Mouse (Mus musculus) stomach, embryonic 15.5 days (tissue): ENCODE measurements around the gene Psmb9. TPM values are rescaled to one million over a fixed set of nuclear protein-coding genes. Genes with fewer than 3 reads are reported as not detected.

Experiments
- ATAC-seq: fragments of 200-750 bp; cut with Nextera tagmentation; 2 replicates; pipeline ENCODE4 v1.8.0; 2017; ENCODE audit warnings: low read depth, moderate number of reproducible peaks, moderate TSS enrichment; ENCODE audit not compliant: insufficient read depth, low FRiP score
- H3K27ac ChIP-seq: fragments of 300-500 bp; sonication (generic); 2 replicates; pipeline ENCODE4 v1.5.1; 2015; ENCODE audit warnings: mild to moderate bottlenecking, inconsistent platforms
- H3K27me3 ChIP-seq: fragments of 300-500 bp; sonication (generic); replicated peaks from 2 replicates; pipeline ENCODE4 v1.6.1; 2015; ENCODE audit warnings: inconsistent platforms
- H3K36me3 ChIP-seq: fragments of 300-500 bp; sonication (generic); 2 replicates; pipeline ENCODE4 v1.6.1; 2015; ENCODE audit warnings: inconsistent platforms
- H3K4me1 ChIP-seq: fragments of 300-500 bp; sonication (generic); 2 replicates; pipeline ENCODE4 v1.6.1; 2015; ENCODE audit warnings: inconsistent platforms
- H3K4me2 ChIP-seq: fragments of 300-500 bp; sonication (generic); 2 replicates; pipeline ENCODE4 v1.6.1; 2015; ENCODE audit warnings: mild to moderate bottlenecking, inconsistent platforms
- H3K4me3 ChIP-seq: fragments of 300-500 bp; sonication (generic); replicated peaks from 2 replicates; pipeline ENCODE4 v1.5.1; 2015; ENCODE audit warnings: inconsistent platforms
- H3K9ac ChIP-seq: fragments of 300-500 bp; sonication (generic); 2 replicates; pipeline ENCODE4 v1.6.1; 2015; ENCODE audit warnings: inconsistent platforms
- H3K9me3 ChIP-seq: fragments of 300-500 bp; sonication (generic); 2 replicates; pipeline ENCODE4 v1.6.1; 2016; ENCODE audit warnings: inconsistent platforms
- WGBS: fragments of 180-500 bp; shearing (Covaris S2); methylation state at CpG from one replicate; pipeline ENCODE4 v1.1.7; 2015; 5-methylcytosine and 5-hydroxymethylcytosine counted together
- polyA plus RNA-seq: library from polyadenylated mRNA; unstranded; fragments of >200 nt; fragmentation: Nextera tagmentation; extraction: Ambion mirVana; gene quantifications from 2 replicates; pipeline ENCODE4 v1.2.1, GENCODE M21; 2015

Psmb9 gene
- polyA plus RNA-seq, 1 experiment from 2014 or later, result 7.9 TPM

GRCm38 (mm10) chr17:34205021-34205745 is 17.6 kb upstream of the Psmb9 start:
- H3K36me3 ChIP-seq, result no peaks in the 10 kb centered on the region
- H3K27me3 ChIP-seq, result peaks cover 16% of the 10 kb centered on the region; the same call in 1 of the 2 replicates
- H3K4me2 ChIP-seq, result peak overlapping the region; percentile 88
- 18% methylated on average over 18 of the region's 18 CpGs for WGBS
- H3K27ac ChIP-seq, result no peak overlapping the region
- peaks cover 9% of the 10 kb centered on the region; the same call in 1 of the 2 replicates for H3K4me1 ChIP-seq
- no peak for ATAC-seq
- H3K9me3 ChIP-seq, result no peaks in the 10 kb centered on the region
- H3K9ac ChIP-seq, result peak overlapping the region; percentile 68
- H3K4me3 ChIP-seq, result peak overlapping the region; percentile 74

- peak; percentile 67 for ATAC-seq
- no peak overlapping the region for H3K27ac ChIP-seq
- WGBS, result 1% methylated on average over 44 of the region's 44 CpGs
Observed at GRCm38 (mm10) chr17:34204303-34205010, 16.9 kb upstream of the Psmb9 start.

GRCm38 (mm10) chr17:34203444-34203843 is 15.9 kb upstream of the Psmb9 start, which contains the start of gene Tap2:
Tap2 (plus strand) TSS chr17:34203527.
- WGBS, result 81% methylated on average over 5 of the region's 5 CpGs
- Histone ChIP-seq H3K27ac (no peak within 1 kb of the TSS), H3K4me3 (peak within 1 kb of the TSS; percentile 74), H3K9me3 (no peaks in the 10 kb centered on the region), H3K4me1 (peaks cover 10% of the 10 kb centered on the region; the same call in 1 of the 2 replicates), H3K27me3 (peaks cover 9% of the 10 kb centered on the region; the same call in 1 of the 2 replicates), H3K36me3 (no peaks in the 10 kb centered on the region), H3K4me2 (peak within 1 kb of the TSS; percentile 88), H3K9ac (peak within 1 kb of the TSS; percentile 68)
- ATAC-seq, result no peak

More at GRCm38 (mm10) chr17:34204303-34205010, 16.9 kb upstream of the Psmb9 start:
- H3K36me3 ChIP-seq, result no peaks in the 10 kb centered on the region
- H3K9me3 ChIP-seq, result no peaks in the 10 kb centered on the region
- H3K9ac ChIP-seq, result peak overlapping the region; percentile 68
- H3K4me2 ChIP-seq, result peak overlapping the region; percentile 88
- peaks cover 16% of the 10 kb centered on the region; the same call in 1 of the 2 replicates for H3K27me3 ChIP-seq
- peaks cover 9% of the 10 kb centered on the region; the same call in 1 of the 2 replicates for H3K4me1 ChIP-seq
- peak overlapping the region; percentile 74 for H3K4me3 ChIP-seq

- no peak overlapping the region for H3K27ac ChIP-seq
- 74% methylated on average over 4 of the region's 4 CpGs for WGBS
- H3K27me3 ChIP-seq, result peaks cover 13% of the 10 kb centered on the region; the same call in 1 of the 2 replicates
- no peak overlapping the region for H3K9ac ChIP-seq
- H3K9me3 ChIP-seq, result no peaks in the 10 kb centered on the region
- no peaks in the 10 kb centered on the region for H3K36me3 ChIP-seq
- no peak overlapping the region for H3K4me3 ChIP-seq
- no peak overlapping the region for H3K4me2 ChIP-seq
- peaks cover 15% of the 10 kb centered on the region for H3K4me1 ChIP-seq
- ATAC-seq, result peak; percentile 16; the same call in 1 of the 2 replicates
Observed at GRCm38 (mm10) chr17:34202760-34203442, 15.3 kb upstream of the Psmb9 start.

GRCm38 (mm10) chr17:34201506-34202055 is 14.0 kb upstream of the Psmb9 start:
- H3K36me3 ChIP-seq, result no peaks in the 10 kb centered on the region
- no peak overlapping the region for H3K9ac ChIP-seq
- peaks cover 19% of the 10 kb centered on the region for H3K4me1 ChIP-seq
- H3K4me3 ChIP-seq, result no peak overlapping the region
- no peak overlapping the region for H3K4me2 ChIP-seq
- peaks cover 20% of the 10 kb centered on the region for H3K27me3 ChIP-seq
- ATAC-seq, result no peak
- no peak overlapping the region for H3K27ac ChIP-seq
- no peaks in the 10 kb centered on the region for H3K9me3 ChIP-seq
- 68% methylated on average over 7 of the region's 7 CpGs for WGBS

- no peak overlapping the region for H3K4me2 ChIP-seq
- peaks cover 21% of the 10 kb centered on the region for H3K27me3 ChIP-seq
- no peak overlapping the region for H3K9ac ChIP-seq
- H3K36me3 ChIP-seq, result no peaks in the 10 kb centered on the region
- no peak for ATAC-seq
- H3K4me3 ChIP-seq, result no peak overlapping the region
- H3K9me3 ChIP-seq, result no peaks in the 10 kb centered on the region
- peaks cover 19% of the 10 kb centered on the region for H3K4me1 ChIP-seq
- WGBS, result 84% methylated on average over 16 of the region's 16 CpGs
- no peak overlapping the region for H3K27ac ChIP-seq
Observed at GRCm38 (mm10) chr17:34200772-34201505, 13.4 kb upstream of the Psmb9 start.

GRCm38 (mm10) chr17:34200047-34200446 is 12.5 kb upstream of the Psmb9 start:
- no peaks in the 10 kb centered on the region for H3K9me3 ChIP-seq
- H3K9ac ChIP-seq, result no peak overlapping the region
- 85% methylated on average over 10 of the region's 10 CpGs for WGBS
- no peak overlapping the region for H3K27ac ChIP-seq
- no peaks in the 10 kb centered on the region for H3K36me3 ChIP-seq
- ATAC-seq, result no peak
- H3K4me2 ChIP-seq, result no peak overlapping the region
- no peak overlapping the region for H3K4me3 ChIP-seq
- H3K27me3 ChIP-seq, result peaks cover 24% of the 10 kb centered on the region
- H3K4me1 ChIP-seq, result peaks cover 12% of the 10 kb centered on the region

- H3K4me3 ChIP-seq, result no peak overlapping the region
- 72% methylated on average over 12 of the region's 12 CpGs for WGBS
- H3K4me2 ChIP-seq, result no peak overlapping the region
- H3K27ac ChIP-seq, result no peak overlapping the region
- no peak overlapping the region for H3K9ac ChIP-seq
- no peaks in the 10 kb centered on the region for H3K9me3 ChIP-seq
- peaks cover 10% of the 10 kb centered on the region for H3K4me1 ChIP-seq
- no peak for ATAC-seq
- H3K27me3 ChIP-seq, result peaks cover 28% of the 10 kb centered on the region
- no peaks in the 10 kb centered on the region for H3K36me3 ChIP-seq
Observed at GRCm38 (mm10) chr17:34199050-34199619, 11.6 kb upstream of the Psmb9 start.

GRCm38 (mm10) chr17:34198521-34198912 is 11.0 kb upstream of the Psmb9 start:
- Histone ChIP-seq H3K27ac (no peak overlapping the region), H3K27me3 (peaks cover 34% of the 10 kb centered on the region), H3K4me1 (peaks cover 10% of the 10 kb centered on the region), H3K4me3 (peak overlapping the region; percentile 49), H3K4me2 (peak overlapping the region; percentile 78), H3K9me3 (no peaks in the 10 kb centered on the region), H3K9ac (no peak overlapping the region), H3K36me3 (no peaks in the 10 kb centered on the region)
- ATAC-seq, result no peak
- WGBS, result 7% methylated on average over 11 of the region's 11 CpGs

GRCm38 (mm10) chr17:34197904-34198520 is 10.4 kb upstream of the Psmb9 start:
- no peaks in the 10 kb centered on the region for H3K36me3 ChIP-seq
- peak overlapping the region; percentile 78 for H3K4me2 ChIP-seq
- H3K4me1 ChIP-seq, result peaks cover 10% of the 10 kb centered on the region
- peaks cover 37% of the 10 kb centered on the region for H3K27me3 ChIP-seq
- H3K4me3 ChIP-seq, result peak overlapping the region; percentile 49
- 1% methylated on average over 32 of the region's 32 CpGs for WGBS
- H3K9me3 ChIP-seq, result no peaks in the 10 kb centered on the region
- no peak; the same call in 1 of the 2 replicates for ATAC-seq
- peak overlapping the region; percentile 17 for H3K9ac ChIP-seq
- no peak overlapping the region for H3K27ac ChIP-seq
